Mouse (Mus musculus): ENCODE data around the gene Fam72a.

Gene Fam72a

DNA sequence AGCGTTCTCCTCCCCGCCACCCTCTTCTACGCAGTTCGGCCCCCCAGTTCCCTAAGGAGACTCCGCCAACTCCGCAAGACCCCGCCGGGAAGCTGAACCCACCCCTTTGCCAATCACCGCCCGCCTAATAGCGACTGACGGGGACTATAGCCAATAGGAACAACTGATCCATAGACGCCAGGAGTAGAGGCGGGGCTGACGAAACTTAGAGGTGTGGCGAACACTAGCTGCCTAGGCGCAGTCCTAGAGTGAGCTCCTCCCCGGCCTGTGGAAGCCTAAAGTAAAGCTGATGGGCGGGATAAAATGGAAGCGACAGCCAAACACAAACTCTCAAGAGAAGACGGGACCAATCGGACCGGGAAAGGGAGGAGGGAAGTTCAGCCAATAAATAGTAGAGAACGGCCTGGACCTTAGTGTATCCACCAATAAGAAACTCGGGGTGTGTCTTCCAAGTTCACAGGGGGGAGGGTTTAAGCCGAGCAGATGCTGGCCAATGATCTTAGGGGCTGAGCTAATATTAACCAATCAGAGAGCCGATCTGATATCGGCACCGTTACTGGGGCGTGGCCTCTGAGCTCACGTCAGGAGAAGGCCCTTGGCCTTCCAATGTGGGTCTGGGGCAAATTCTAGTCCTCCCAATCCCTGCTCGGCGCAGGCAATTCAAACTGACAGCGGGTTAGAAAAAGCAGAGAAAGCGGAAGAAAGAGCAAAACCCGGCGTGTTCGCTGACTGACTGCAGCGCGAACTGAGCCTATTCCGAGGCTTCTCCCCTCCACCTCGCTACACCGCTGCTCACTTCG is at the start of gene Fam72a, which contains the start of gene Srgap2:
Gene Fam72a (plus strand): TSS at position 623 of the 800 bp plus-strand sequence.
Gene Srgap2 (minus strand): TSS at position 72 of the 800 bp plus-strand sequence.
- DNase-seq (ENCODE audit: low spot score in 2 of 2) = peak; percentile 88 to 92

DNA sequence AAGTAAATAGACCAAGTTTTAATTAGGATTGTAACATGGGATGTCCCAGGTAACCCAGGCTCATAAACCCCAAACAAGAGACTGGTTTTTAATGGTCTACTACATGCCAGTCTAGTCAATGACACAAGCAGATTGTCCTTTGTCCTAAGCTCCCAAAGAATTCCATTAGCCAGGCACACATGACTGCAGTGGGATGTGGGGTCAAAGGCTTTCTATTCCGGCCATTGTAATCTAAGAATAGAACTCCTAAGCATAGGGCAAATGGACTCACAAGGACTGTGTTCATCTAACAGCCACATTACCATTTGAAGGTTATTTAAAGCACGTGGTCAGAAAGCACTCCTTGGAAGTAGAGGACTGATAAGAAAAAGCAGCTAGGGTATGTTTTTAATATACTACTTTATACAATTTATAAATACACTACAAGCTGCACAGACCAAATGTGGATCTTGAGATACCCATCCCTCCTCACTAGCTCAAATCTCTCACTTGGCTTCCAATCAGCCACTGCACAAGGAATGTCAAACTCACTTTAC is 48.9 kb upstream of the Fam72a start:
- DNase-seq (ENCODE audit: low spot score in 2 of 2) = no peak

DNA sequence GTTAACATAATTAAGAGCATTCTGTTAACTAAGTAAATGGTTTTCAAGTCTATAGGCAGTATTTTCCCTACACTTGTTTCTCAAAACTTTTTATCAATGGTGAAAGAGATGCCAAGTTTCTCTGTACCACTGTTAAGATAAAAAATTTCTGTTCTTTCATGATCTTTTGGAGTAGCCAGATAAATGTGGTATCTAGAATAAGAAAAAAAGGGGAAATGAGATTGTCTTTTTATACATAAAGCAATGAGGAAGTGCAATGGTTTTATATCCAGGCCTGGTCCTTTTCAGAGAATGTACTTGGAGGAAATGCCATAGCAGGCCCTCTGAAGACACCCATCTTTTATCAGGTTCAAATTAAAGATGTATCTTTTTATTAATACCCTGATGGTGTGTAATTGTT is 46.3 kb upstream of the Fam72a start:
- no peak for DNase-seq (ENCODE audit: low spot score in 2 of 2)

DNA sequence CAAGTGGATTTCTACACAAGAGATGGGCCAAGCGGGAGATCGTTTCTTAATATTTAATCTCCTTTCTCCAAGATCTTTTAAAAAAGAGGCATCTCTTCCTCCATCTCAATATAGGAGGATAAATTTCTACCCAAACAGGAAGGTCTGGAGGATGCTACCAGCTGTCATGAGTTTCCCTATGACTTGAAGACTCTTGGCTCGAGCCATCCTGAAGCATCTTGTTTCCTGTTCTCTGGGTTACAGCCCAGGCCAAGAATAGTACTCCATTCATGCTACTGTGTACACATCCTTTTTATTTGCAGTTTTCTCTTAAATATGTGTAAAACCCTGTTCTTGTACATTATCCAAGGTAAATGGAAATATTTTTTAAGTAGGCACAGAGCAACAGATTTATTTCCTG is 45.5 kb upstream of the Fam72a start:
- DNase-seq (ENCODE audit: low spot score in 2 of 2) = no peak

DNA sequence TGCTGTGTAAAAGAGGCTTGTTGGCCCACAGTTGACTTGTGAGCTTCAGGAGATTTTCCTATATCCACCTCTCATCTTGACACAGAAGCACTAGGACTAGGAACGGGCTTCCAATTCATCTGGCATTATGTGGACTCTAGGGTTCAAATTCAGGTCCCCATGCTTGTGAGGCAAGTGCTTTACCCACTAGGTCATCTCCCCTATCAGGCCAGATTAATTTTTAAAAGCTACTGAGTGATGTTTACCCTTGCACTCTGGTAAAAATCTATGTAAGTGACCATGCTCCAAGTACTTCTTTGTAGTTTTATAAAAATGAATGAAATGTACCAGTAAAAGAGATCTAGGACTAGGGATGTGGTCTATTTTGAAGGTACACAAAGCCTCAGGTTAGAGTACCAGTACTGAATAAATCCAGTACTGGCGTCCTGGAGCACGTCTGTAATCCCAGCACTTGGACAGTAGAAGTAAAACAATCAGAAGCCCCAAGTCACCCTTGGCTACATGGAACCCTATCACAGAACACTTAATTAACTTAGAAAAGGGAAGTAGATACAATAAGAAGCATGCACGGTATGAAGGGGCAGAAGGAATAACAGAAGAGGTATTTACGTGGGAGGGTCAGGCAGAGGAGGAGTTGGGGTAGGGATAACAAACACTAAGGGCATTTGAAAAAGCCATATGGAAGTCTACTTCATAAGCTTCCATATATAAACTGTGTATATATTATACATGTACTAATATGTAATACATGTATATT is 41.4 kb upstream of the Fam72a start:
- DNase-seq (ENCODE audit: low spot score in 2 of 2) = no peak

DNA sequence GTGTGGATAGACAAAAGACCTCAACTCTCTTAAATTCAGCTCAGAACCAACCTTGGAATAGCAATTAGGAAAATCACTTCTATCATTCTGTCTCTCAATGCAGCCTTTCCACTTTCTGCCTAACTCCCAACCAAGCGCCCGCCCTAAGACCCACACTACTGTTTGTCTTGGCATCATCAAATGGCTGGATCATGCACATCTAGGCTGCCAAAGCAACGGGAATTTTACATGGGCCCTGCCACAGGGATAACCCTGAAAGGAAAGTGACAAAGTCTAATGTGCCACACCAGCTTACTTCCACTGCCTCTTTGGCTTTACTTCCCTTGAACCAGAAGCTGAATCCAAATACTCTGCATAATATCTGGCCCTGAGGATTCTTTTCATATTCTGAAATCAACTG is 38.4 kb upstream of the Fam72a start:
- DNase-seq (ENCODE audit: low spot score in 2 of 2) = no peak

DNA sequence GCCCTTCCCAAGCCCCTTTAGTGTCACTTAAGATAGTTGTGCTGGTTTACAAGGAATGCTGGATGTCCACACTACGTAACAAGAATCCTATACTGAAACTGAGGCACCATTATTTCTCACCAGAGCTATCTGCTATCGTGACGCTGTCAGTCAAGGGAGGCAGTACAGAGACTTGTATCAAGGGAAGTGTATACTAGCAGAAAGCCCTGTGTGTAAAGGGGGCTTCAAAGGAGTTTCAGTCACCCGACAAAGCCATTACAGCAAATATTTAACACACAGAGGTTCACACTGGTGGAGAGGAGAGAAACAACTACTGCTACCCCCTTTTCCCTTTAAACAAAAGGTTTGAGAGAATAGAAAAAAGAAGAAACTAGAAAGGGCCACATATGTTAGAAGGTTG is 36.1 kb upstream of the Fam72a start:
- no peak for DNase-seq (ENCODE audit: low spot score in 2 of 2)

DNA sequence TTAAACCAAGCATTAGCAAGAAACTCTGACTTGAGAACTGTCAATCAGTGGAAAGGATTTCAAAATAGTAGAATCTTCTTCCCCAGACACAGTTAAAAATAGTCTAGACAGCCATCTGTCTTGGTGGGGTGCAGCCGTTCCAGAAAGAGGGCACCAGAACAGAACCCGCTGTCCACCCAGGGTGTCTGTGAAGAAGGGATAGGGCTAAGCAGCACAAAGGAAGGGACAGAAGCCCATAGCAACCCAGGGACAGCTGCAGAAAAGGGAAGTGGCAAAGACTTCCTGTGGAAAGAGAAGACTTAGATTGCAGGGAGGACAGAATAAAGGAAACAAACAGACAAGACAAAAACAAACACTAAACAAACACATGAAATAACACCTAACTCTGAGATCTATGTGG is 35.3 kb upstream of the Fam72a start:
- no peak for DNase-seq (ENCODE audit: low spot score in 2 of 2)

DNA sequence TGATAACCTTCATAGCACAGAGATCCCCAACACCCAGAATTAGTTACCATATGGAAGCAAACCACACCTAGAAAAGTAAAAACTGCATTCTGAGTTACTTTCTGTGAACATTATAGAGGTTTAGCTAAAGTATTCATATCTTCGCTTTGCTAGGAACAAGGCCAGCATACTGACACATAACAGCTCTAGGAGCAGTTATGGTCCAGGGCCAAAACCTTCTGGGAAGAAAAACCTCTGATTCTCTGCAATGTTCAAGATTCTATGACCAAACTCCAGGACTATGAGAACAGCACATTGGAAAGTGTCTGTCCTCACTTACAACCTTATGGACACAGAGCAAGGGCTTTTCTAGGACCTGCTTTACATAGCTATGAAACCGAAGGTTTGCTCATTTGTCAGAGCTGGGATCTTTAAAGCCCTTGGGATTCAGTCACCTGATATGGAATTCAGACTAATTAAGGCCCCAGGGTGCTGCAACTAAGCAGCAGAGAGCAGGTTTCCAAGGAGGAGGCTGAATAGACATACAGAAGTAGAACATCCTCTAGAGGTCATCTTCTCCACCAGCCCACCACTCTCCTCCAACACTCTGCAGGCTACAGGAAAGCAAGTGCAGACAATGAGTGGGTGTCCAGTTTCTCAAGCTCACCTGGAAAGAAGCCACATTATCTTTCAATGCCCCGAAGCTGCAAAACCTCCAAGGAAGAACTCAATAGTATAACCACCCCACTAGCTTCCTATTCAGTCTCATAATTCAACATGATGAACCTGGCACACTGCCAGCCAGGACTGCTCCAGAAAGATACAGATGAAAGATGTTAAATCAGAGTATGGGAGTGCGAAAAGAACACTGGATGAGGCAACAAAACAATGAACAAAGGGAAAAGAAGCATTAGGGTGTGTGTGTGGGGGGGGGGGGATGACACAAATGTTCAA is 33.5 kb upstream of the Fam72a start:
- no peak for DNase-seq (ENCODE audit: low spot score in 2 of 2)

DNA sequence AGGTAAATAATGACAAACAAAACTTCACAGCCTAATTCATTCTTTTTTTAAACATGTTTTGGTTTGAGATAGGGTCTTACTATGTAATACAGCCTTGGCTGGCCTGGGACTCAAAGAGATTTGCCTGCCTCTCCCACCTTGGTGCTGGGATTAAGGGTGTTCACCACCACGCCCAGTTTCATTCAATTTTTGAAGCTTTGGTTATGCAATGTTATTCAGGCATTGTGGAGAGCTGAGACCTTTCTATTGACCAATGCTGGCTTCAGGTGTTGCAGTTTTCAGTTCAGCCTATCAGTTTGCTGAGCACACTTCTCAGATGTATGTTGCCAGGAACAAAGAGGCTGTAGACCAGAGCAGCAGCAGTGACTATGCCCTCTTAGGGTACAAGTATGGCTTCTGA is 29.5 kb upstream of the Fam72a start:
- no peak for DNase-seq (ENCODE audit: low spot score in 2 of 2)

DNA sequence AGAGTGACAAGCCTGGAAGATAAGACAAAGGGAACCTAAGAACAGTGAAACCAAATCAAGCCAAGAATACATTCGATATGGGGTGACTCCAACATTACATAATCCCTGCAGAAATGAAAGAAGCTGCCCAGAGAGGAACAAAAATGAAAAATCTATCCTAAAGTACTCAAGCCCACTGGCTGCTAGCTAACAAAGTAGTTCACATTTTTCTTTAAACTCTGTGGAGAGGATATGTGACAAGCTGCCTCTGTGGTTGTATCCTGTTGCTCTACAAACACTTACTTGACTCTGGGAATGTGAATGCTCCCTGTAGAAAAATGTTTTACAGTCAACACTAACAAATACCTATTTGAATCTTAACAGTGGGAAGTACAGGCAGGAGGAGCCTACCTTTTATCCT is 26.0 kb upstream of the Fam72a start:
- DNase-seq (ENCODE audit: low spot score in 2 of 2) = no peak

DNA sequence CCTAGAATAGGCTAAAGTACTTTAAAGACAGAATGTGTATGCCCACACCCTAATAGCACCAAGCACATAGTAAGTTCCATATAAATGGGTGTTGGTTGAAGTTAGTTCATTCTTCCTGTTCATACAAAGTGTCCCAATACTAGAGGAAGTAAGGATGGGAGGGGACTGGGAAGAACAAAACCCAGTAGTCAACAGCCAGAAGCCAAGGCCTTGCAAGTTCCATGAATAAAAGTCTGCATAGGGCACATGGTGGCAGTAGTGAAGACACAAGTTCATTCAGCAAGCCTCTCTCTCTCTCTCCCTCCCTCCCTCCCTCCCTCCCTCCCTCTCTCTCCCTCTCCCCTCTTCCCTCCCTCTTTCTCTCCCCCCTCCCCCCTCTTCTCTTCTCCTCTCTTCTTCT is 16.6 kb upstream of the Fam72a start:
- no peak for DNase-seq (ENCODE audit: low spot score in 2 of 2)

DNA sequence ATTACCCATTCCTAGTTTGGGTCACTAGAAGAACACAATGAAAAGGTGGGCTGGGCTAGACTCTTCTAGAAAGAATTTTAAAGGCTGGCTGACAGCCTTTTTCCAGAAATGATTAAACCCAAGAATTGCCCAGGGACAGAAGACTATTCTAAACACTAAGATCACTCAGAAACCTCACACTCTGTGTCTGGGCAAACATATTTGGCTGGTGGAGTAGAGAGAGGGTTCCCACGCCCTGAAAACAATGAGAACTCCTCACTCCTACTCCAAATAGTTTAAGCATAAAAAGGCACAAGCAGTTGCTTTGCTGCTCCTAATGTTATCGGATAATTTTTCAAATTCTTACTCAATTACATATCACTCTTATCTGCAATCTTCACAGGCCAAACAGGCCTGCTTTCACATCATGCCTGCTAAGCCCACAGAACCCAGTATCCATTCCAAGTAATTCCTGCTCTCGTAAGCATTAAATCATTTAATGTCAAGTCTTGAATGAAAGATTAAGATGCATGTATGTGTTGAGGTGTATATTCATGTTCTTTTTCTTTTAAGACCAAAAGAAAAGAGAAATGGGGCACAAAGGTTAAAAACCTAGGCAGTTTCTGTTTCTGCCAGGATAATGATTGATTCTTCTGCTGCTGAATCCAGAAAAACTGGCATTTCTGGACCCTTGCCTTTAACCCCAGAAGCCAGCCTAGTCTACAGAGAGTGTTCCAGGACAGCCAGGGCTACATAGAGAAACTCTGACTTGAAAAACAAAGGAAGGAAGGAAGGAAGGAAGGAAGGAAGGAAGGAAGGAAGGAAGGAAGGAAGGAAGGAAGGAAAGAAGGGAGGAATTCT is 15.8 kb upstream of the Fam72a start:
- DNase-seq (ENCODE audit: low spot score in 2 of 2) = no peak

DNA sequence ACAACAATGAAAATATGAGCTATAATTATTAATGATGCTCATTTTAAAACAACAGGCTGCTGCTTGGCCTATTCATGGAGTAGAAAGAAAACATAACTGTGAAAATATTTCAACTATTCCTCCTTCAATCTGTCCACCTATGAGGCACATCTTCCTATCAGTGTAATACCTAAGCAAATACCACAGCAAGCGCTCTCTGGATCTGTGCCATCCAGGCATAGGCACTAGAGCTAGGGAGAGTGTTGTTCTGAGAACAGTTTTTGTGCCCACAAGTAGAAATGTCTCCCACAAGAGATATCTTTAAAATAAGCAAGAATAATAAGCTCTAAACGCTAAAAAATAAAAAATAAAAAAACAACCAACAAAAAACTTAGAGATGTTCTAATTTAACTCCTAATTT is 14.6 kb upstream of the Fam72a start:
- no peak for DNase-seq (ENCODE audit: low spot score in 2 of 2)

DNA sequence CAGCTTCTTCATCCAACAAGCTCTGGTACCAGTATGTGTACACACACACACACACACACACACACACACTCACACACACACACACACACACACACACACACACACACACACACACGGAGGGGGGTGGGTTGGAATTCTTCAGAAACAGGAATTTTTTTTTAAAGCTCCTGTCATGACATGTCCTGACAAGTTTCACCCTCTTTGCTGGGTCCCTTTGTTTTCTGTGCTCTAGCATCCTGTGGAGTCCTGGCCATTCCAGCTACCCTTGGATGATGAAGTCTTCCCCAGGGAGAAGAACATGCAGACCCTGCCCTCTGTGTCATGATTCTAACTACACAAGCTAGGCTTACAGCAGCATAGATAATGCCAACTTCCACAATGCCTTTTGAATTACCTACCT is 13.5 kb upstream of the Fam72a start:
- no peak for DNase-seq (ENCODE audit: low spot score in 2 of 2)

DNA sequence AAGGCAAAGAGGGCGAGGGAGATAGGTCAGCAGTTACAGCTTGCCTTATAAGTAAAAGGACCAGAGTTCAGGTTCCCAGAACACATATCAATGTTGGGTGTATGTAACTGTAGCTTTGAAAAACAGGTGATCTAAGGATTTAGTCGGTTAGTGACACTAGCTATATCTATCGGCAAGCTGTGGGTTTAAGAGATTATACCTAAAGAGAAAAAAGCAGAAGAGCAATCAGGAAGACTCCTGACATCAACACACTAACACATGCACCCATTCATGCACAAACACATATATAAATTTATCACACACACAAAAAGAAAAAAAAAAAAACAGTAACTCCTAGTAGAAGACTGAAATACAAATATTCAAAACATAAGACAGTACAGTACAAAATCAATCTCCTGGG is 11.1 kb upstream of the Fam72a start:
- no peak for DNase-seq (ENCODE audit: low spot score in 2 of 2)

DNA sequence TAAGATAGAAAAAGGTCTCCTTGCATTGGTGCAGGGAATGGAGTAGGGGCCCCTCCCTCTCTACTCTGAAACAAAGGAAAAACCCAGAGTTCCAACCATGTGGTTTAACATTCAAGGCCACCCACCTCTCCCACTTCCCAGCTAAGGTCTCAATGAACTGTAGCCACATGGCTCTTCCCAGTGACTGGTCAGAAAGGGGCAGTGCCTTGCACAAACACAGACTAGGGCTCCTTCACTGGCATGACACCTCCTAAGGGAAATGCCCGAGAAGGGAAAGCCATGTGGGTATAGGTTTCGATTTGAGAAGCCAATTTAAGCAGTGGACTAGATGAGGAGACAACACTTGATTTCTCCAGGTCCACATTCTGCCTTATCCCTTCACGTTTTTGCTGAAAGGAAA is 3.9 kb upstream of the Fam72a start:
- DNase-seq (ENCODE audit: low spot score in 2 of 2) = no peak

DNA sequence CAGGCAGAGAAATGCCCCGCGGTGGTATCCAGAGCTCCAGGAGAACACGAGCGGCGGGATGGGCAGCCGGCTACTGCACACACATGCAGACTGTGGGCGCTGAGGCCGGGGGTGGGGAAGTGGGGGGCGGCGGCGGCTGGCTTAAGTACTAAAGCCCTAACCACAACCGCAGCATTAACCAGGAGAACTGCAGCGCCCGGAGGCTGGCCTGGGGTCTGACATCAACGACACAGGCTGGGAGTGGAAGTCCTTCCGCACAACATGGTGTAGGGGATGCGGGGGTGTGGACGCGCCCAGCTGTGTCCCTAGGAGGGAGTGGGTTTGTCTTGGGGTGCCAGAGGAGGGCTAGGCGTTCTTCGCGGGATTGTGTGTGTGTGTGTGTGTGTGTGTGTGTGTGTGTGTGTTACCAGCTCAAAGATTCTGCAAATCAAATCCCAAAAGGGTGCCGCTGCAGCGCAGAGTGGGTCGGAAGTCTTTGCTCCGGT is 2.6 kb upstream of the Fam72a start:
- peak; percentile 9 to 15 for DNase-seq (ENCODE audit: low spot score in 2 of 2)

DNA sequence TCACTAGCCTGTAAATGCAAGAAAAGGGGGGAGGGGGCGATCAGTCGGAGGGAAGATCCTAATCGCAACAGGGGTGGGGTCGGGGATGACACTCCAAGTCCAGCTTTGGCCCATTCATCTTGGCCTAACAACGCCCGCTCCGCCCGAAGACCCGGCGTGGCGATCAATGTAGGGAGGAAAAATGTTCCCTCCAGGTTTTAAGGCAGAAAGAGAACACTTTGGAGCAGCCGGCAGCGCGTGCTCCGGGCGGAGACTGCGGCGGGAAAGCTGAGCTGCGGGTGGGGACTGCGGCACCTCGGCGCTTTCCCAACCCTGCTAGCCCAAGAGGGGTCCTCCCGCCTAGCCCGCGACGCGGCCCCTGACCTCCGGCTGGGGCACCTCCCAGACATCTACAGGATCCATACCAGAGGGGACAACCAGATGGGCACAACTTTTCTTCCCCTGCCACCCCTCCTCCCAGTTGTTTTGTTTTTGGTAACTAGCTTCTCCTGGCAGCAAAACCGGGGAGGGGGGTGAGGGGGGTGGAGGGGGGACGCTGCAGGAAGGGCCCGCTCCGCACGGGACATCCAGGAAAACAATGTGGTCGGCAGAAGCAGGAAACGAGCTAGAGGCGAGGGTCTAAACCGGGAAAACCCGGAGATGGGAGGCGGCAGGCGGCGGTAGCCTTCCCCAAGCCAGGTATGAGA is 2.0 kb upstream of the Fam72a start:
- peak in 1 of 2 experiments; percentile 25 for DNase-seq (ENCODE audit: low spot score in 2 of 2)
